Mouse (Mus musculus): ENCODE results near the gene Drd2. TPM values are rescaled to one million over a fixed set of nuclear protein-coding genes. Genes with fewer than 3 reads are reported as not detected.
A peak's percentile ranks its signal among the peaks of the same experiment; 100 is the strongest.

The Drd2 gene
- polyA plus RNA-seq (2014; fragmentation: Nextera tagmentation; extraction: Ambion mirVana) = 1.3 and 1.4 TPM in 2 replicates

DNA sequence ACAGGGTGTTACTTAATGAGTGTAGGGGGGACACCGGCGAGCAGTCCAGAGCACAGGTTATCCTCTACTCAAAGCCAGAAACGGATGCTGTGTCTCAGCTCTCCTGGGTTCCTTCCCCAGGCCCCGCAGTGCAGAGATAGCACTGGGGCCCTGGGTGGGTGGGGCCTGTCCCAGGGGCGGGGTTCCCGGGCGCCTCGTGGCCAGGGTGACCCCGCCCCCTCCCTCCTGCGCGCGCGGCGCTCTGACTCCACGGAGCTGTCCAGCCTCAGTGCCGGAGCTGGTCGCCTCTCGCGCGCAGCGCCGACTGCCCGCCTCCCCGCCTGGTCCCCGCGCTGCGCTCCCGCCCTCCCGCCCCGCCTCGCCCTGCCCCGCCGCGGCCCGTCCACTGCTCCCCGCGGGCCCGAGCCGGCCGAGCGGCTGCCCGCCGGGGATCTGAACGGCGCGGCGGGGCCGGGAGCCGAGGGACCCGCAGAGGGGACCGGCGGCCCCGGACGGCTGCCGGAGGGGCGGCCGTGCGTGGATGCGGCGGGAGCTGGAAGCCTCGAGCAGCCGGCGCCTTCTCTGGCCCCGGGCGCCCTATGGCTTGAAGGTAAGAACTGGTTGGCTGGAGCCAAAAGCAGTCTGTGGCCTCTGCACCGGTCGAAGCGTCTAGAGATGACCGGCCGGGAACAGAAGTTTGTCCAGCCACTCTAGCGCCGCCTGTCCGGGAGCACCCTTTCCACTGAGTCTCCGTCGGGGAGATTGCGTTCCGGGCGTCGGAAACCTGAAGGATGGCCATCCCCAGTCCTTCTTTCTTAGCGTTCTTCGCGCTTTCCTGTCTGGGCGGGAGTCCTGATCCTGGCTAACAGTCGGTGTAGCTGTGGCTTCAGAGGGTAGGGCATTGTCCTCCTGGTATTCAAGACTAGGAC lies at the start of gene Drd2:
TSS of gene Drd2 (plus strand) at position 492 of the 908 bp plus-strand sequence.
- WGBS = 2% methylated on average over 54 of the region's 84 CpGs
- peak; percentile 77 for ATAC-seq
- peaks cover 38% of the 10 kb centered on the region for H3K27me3 ChIP-seq (replicated peaks; ENCODE audit: control insufficient read depth, insufficient read depth, low read length)

DNA sequence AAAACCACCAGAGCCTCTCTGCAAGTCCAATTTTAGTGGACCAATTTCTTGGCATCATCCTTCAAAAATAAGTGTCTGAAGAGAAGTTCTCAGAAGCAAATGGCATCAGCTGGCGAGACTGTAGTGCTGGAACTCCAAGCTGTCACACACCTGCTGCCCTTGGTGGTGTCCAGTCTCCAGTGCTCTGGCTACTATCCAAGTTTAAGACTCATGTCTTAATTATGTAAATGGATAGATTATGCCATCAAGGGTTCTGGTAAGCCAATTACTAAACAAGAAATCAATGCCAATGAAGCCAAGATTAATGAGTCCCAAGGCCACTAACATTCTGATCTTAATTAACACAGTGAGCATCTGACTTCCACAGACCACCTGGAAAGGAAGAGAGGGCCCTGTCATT lies 45.3 kb upstream of the Drd2 start:
- no peaks in the 10 kb centered on the region for H3K36me3 ChIP-seq (ENCODE audit: control insufficient read depth, insufficient read depth, low read length)
- no peak overlapping the region for H3K4me2 ChIP-seq (ENCODE audit: low read length)
- no peak overlapping the region for H3K4me3 ChIP-seq (ENCODE audit: low read depth, low read length)
- no peak overlapping the region for H3K9ac ChIP-seq (ENCODE audit: low read length)
- no peak overlapping the region for H3K27ac ChIP-seq (ENCODE audit: low read depth, low read length)
- WGBS = 54% methylated on average over 1 of the region's 1 CpGs
- DNase-seq (ENCODE audit: low spot score) (no peak), ATAC-seq (no peak)
- H3K9me3 ChIP-seq (replicated peaks; ENCODE audit: control insufficient read depth, low read length) = no peaks in the 10 kb centered on the region
- no peaks in the 10 kb centered on the region for H3K4me1 ChIP-seq (ENCODE audit: control insufficient read depth, insufficient read depth, low read length)
- H3K27me3 ChIP-seq (replicated peaks; ENCODE audit: control insufficient read depth, insufficient read depth, low read length) = no peaks in the 10 kb centered on the region

More for the DNA sequence above, at the start of gene Drd2:
- peak within 1 kb of the TSS; percentile 58 for H3K9ac ChIP-seq (ENCODE audit: low read length)
- peaks cover 2% of the 10 kb centered on the region; the same call in 1 of the 2 replicates for H3K4me1 ChIP-seq (ENCODE audit: control insufficient read depth, insufficient read depth, low read length)
- peak; percentile 54 for DNase-seq (ENCODE audit: low spot score)
- no peaks in the 10 kb centered on the region for H3K36me3 ChIP-seq (ENCODE audit: control insufficient read depth, insufficient read depth, low read length)
- H3K9me3 ChIP-seq (replicated peaks; ENCODE audit: control insufficient read depth, low read length) = no peaks in the 10 kb centered on the region
- H3K4me3 ChIP-seq (ENCODE audit: low read depth, low read length) = peak within 1 kb of the TSS; percentile 43
- H3K4me2 ChIP-seq (ENCODE audit: low read length) = peak within 1 kb of the TSS; percentile 81
- no peak within 1 kb of the TSS for H3K27ac ChIP-seq (ENCODE audit: low read depth, low read length)

DNA sequence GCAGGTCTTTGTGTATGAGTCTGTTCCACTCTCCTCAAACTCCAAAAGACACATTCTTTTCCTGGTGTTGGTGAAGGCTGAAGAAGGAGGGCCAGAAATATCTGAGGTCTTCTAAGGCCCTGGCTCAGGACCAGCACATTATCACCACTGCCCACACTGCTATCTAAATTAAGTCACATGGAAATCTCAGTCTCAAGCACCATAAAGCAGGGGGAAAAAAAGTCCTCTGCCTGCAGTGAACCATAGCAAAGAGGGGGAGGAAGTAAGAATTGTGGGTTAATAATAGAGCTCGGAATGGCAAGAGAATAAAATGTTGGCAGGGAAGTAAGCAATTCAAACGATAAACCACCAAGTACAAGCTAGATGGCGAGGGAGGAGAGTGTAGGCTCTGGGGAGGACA lies 32.9 kb upstream of the Drd2 start:
- Histone ChIP-seq H3K4me3 (ENCODE audit: low read depth, low read length) (no peak overlapping the region), H3K27ac (ENCODE audit: low read depth, low read length) (no peak overlapping the region), H3K9me3 (replicated peaks; ENCODE audit: control insufficient read depth, low read length) (no peaks in the 10 kb centered on the region), H3K4me1 (ENCODE audit: control insufficient read depth, insufficient read depth, low read length) (no peaks in the 10 kb centered on the region), H3K27me3 (replicated peaks; ENCODE audit: control insufficient read depth, insufficient read depth, low read length) (no peaks in the 10 kb centered on the region), H3K9ac (ENCODE audit: low read length) (no peak overlapping the region), H3K4me2 (ENCODE audit: low read length) (no peak overlapping the region), H3K36me3 (ENCODE audit: control insufficient read depth, insufficient read depth, low read length) (no peaks in the 10 kb centered on the region)
- DNase-seq (ENCODE audit: low spot score) = no peak
- WGBS = 70% methylated on average over 3 of the region's 3 CpGs
- ATAC-seq = no peak

DNA sequence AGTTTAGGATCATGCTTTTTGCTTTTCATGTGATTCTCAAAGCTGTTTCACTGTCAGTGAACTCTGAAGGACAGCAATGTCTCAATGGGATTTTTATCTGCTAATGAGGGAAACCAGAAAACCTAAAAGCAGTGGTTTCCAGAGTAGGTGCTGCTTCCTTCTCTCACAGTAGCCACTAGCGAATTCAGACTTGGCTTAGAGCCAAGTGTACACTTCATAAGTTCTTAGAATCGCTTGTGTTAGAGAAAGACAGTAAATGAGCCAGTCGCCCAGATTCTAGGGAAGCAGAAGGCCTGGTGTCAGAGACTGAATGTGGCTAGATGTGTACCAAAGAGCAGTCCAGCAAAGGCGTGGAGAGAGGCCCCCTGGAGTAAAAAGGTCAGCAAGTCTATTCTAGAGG lies 29.6 kb upstream of the Drd2 start:
- Histone ChIP-seq H3K27ac (ENCODE audit: low read depth, low read length) (no peak overlapping the region), H3K4me2 (ENCODE audit: low read length) (no peak overlapping the region), H3K9ac (ENCODE audit: low read length) (no peak overlapping the region), H3K4me1 (ENCODE audit: control insufficient read depth, insufficient read depth, low read length) (no peaks in the 10 kb centered on the region), H3K27me3 (replicated peaks; ENCODE audit: control insufficient read depth, insufficient read depth, low read length) (no peaks in the 10 kb centered on the region), H3K4me3 (ENCODE audit: low read depth, low read length) (no peak overlapping the region), H3K36me3 (ENCODE audit: control insufficient read depth, insufficient read depth, low read length) (no peaks in the 10 kb centered on the region), H3K9me3 (replicated peaks; ENCODE audit: control insufficient read depth, low read length) (no peaks in the 10 kb centered on the region)
- ATAC-seq = no peak
- DNase-seq (ENCODE audit: low spot score) = peak; percentile 28
- WGBS = 53% methylated on average over 4 of the region's 4 CpGs

DNA sequence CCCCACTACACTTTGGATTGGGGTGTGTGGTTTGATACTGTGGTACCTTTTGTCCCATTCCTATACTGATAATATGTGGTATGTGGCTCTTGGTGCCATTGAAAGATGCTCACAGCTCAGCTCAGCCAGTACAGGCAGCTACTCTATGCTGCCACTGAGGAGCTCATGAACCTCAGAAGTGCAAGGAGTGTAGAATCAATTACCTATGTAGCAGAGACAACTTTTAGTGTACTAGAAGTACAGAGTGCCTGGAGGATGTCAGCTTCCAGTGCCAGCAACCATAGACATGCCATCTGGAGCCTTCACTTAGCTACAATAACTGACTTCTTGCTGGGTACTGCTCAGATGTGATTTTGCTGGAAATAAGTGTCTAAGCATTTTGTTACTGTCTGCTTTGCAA lies 21.8 kb upstream of the Drd2 start:
- no peak overlapping the region for H3K4me2 ChIP-seq (ENCODE audit: low read length)
- no peaks in the 10 kb centered on the region for H3K4me1 ChIP-seq (ENCODE audit: control insufficient read depth, insufficient read depth, low read length)
- ATAC-seq (no peak), DNase-seq (ENCODE audit: low spot score) (peak; percentile 15)
- no peaks in the 10 kb centered on the region for H3K27me3 ChIP-seq (replicated peaks; ENCODE audit: control insufficient read depth, insufficient read depth, low read length)
- no peak overlapping the region for H3K4me3 ChIP-seq (ENCODE audit: low read depth, low read length)
- H3K36me3 ChIP-seq (ENCODE audit: control insufficient read depth, insufficient read depth, low read length) = no peaks in the 10 kb centered on the region
- no peak overlapping the region for H3K9ac ChIP-seq (ENCODE audit: low read length)
- no peak overlapping the region for H3K27ac ChIP-seq (ENCODE audit: low read depth, low read length)
- no peaks in the 10 kb centered on the region for H3K9me3 ChIP-seq (replicated peaks; ENCODE audit: control insufficient read depth, low read length)

DNA sequence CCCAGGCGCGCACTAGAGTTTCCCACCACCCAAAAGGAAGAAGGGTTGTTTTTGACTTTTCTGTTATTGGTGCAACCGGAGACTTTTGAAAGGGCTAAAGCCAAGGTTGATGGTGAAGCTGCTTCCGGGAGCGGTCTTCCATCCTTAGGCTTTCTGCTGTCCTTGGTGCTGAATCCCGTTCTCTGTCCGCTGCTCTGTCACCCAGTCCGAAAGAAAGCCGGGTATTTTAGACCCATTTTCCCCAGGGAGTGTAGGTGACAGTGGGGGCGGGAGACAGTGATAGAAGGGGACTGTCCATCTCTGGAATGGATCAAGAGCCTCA lies 578 bp downstream of the Drd2 start:
- WGBS = 2% methylated on average over 10 of the region's 10 CpGs
- Histone ChIP-seq H3K36me3 (ENCODE audit: control insufficient read depth, insufficient read depth, low read length) (no peaks in the 10 kb centered on the region), H3K4me2 (ENCODE audit: low read length) (peak overlapping the region; percentile 81), H3K4me1 (ENCODE audit: control insufficient read depth, insufficient read depth, low read length) (peaks cover 2% of the 10 kb centered on the region; the same call in 1 of the 2 replicates), H3K27me3 (replicated peaks; ENCODE audit: control insufficient read depth, insufficient read depth, low read length) (peaks cover 38% of the 10 kb centered on the region), H3K4me3 (ENCODE audit: low read depth, low read length) (peak overlapping the region; percentile 43), H3K27ac (ENCODE audit: low read depth, low read length) (no peak overlapping the region), H3K9ac (ENCODE audit: low read length) (no peak overlapping the region; the same call in 1 of the 2 replicates), H3K9me3 (replicated peaks; ENCODE audit: control insufficient read depth, low read length) (no peaks in the 10 kb centered on the region)
- ATAC-seq = no peak
- DNase-seq (ENCODE audit: low spot score) = peak; percentile 63

DNA sequence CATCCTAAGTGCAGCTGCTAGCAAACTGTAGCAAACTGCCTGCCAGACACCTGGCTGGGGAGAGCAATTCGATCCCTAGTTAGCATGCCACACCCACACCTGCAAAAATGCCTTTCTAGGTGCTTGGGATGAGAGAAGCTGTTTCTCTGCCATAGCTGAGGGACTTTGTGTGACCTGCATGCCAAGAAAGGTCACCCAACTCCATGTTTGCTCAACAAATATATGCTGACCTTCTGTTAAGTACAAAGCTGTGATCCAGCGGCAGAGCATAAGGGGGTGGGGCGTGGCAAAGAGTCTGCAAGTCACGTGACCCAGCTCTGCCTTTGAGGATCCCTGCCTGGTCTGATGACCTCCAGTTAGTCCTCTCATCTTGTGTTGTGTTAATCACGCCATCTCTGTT lies 25.3 kb downstream of the Drd2 start:
- H3K4me3 ChIP-seq (ENCODE audit: low read depth, low read length) = no peak overlapping the region
- H3K4me2 ChIP-seq (ENCODE audit: low read length) = no peak overlapping the region
- ATAC-seq = no peak
- no peak overlapping the region for H3K9ac ChIP-seq (ENCODE audit: low read length)
- H3K9me3 ChIP-seq (replicated peaks; ENCODE audit: control insufficient read depth, low read length) = no peaks in the 10 kb centered on the region
- H3K27me3 ChIP-seq (replicated peaks; ENCODE audit: control insufficient read depth, insufficient read depth, low read length) = no peaks in the 10 kb centered on the region
- DNase-seq (ENCODE audit: low spot score) = no peak
- H3K27ac ChIP-seq (ENCODE audit: low read depth, low read length) = no peak overlapping the region
- H3K36me3 ChIP-seq (ENCODE audit: control insufficient read depth, insufficient read depth, low read length) = no peaks in the 10 kb centered on the region
- 32% methylated on average over 5 of the region's 5 CpGs for WGBS
- H3K4me1 ChIP-seq (ENCODE audit: control insufficient read depth, insufficient read depth, low read length) = no peaks in the 10 kb centered on the region

DNA sequence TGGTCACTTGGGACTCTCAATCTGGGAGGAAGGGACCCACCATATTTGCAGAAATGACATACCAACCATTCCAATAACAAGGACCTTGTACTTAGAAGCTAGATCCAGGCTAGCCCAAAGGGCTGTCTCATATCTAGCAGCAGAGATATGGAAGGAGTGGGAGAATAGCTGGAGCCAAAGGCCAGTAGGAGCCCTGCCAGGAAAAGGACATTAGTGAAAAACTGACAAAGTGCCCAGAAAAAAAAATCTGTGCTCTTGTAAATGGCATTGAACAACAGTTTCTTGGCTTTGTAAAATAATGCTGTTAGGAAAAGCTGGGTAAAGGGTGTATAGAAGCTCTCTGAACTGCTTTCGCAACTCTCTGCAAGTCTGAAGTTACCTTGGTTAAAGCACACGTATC lies 33.5 kb downstream of the Drd2 start:
- no peaks in the 10 kb centered on the region for H3K27me3 ChIP-seq (replicated peaks; ENCODE audit: control insufficient read depth, insufficient read depth, low read length)
- no peaks in the 10 kb centered on the region for H3K4me1 ChIP-seq (ENCODE audit: control insufficient read depth, insufficient read depth, low read length)
- WGBS = 97% methylated on average over 2 of the region's 2 CpGs
- H3K4me3 ChIP-seq (ENCODE audit: low read depth, low read length) = no peak overlapping the region
- no peak for DNase-seq (ENCODE audit: low spot score)
- ATAC-seq = no peak
- no peaks in the 10 kb centered on the region for H3K9me3 ChIP-seq (replicated peaks; ENCODE audit: control insufficient read depth, low read length)
- no peak overlapping the region for H3K9ac ChIP-seq (ENCODE audit: low read length)
- no peaks in the 10 kb centered on the region for H3K36me3 ChIP-seq (ENCODE audit: control insufficient read depth, insufficient read depth, low read length)
- H3K4me2 ChIP-seq (ENCODE audit: low read length) = no peak overlapping the region
- no peak overlapping the region for H3K27ac ChIP-seq (ENCODE audit: low read depth, low read length)

DNA sequence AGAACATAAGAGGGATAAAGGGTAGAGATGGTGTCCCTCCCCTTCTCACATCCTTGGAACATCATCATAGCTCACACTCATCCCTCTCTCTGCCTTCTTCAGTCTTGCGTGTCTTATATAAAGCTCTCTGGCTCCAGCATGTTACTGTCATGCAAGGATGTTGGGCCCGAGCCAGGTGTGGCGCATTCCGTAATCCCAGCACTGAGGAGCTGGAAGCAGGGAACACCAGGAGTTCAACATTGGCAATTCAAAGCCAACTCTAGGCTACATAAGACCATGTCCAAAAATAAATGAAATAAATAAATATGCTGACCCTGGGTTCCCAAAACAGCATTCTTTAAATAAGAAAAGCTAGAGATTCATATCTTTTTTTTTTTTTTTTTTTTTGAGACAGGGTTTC lies 39.5 kb downstream of the Drd2 start:
- Histone ChIP-seq H3K4me2 (ENCODE audit: low read length) (no peak overlapping the region), H3K4me1 (ENCODE audit: control insufficient read depth, insufficient read depth, low read length) (no peaks in the 10 kb centered on the region), H3K9me3 (replicated peaks; ENCODE audit: control insufficient read depth, low read length) (no peaks in the 10 kb centered on the region), H3K36me3 (ENCODE audit: control insufficient read depth, insufficient read depth, low read length) (no peaks in the 10 kb centered on the region), H3K4me3 (ENCODE audit: low read depth, low read length) (no peak overlapping the region), H3K27ac (ENCODE audit: low read depth, low read length) (no peak overlapping the region), H3K9ac (ENCODE audit: low read length) (no peak overlapping the region), H3K27me3 (replicated peaks; ENCODE audit: control insufficient read depth, insufficient read depth, low read length) (no peaks in the 10 kb centered on the region)
- DNase-seq (ENCODE audit: low spot score) (no peak), ATAC-seq (no peak)
- 86% methylated on average over 4 of the region's 4 CpGs for WGBS

Measured in forebrain, embryonic 14.5 days (tissue).